Mouse (Mus musculus): ENCODE measurements at regions not wholly inside any gene's neighbourhood (a gene's known extent, or its start where the extent isn't known, plus 50 kb on each side); places are given as distances from the start of the nearest gene placed in this dataset.

DNA sequence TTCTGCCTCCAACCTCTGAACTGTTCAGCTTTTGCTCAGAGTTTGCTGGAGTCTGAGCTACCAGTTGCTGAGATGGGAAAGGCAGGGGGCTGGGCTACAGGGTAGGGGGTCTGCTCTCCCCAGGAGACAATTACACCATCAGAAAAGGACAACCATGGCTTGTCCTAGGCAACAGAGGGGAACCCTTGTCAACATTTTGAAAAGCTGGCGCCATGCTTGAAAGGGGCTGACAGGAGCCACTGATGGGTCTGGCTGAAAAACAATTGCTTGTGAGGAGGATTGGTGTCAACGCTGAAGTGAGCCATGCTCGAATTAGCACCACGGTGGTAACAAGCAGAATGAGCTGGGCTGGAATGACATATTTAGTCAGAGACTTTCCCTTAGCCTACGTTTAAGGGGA lies 502.8 kb downstream of the Ccdc171 start:
- DNase-seq = no peak
- intact Hi-C loops (cut with DNase I) = no loop called here

DNA sequence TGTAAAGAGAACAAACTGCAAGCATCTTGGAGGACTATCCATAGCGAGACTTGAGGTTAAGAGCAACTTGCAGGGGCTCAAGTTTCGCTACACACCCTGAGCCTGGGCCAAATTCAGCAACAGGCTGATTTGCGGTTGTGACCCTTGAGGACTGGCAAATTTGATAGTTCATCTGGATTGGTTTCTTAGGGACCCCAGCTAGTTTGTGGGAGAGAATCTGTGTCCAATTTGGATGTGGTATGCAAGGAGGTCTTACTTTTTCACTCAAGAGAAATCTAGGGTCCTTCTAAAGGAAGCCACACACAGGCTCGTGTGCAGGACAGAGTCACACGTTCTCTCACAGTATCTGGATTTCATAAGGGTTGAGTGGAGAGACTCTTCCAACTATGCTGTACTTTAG lies 505.6 kb downstream of the Ccdc171 start:
- no peak for DNase-seq
- intact Hi-C loops (cut with DNase I) = no loop called here

DNA sequence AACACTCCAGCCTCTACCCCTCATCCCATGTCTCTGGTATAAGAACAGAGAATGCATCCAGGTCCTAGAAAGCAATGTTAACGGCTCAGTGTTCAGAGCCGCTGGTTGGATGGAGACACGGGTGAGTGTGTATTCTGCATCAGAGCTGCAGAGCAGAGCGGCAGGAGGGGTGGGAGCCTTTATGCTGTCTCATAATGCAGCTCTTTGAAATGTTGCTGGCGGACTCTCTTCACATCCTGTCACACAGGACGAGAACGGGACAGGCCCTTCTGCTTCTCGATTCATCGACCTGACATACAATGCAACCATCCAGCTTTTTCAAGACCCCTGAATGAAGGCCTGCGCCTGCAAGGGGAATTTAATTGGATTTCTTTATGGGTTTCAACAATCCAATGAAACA lies 507.2 kb downstream of the Ccdc171 start:
- DNase-seq = no peak
- intact Hi-C loops (cut with DNase I) = no loop called here

- intact Hi-C loops (cut with DNase I) = no loop called here
- DNase-seq = no peak
These were observed 510.0 kb downstream of the Ccdc171 start for GRCm38 (mm10) chr4:84035347-84035746.

GRCm38 (mm10) chr4:84037535-84037934 lies 512.2 kb downstream of the Ccdc171 start:
- intact Hi-C loops (cut with DNase I) = no loop called here
- DNase-seq = no peak

DNA sequence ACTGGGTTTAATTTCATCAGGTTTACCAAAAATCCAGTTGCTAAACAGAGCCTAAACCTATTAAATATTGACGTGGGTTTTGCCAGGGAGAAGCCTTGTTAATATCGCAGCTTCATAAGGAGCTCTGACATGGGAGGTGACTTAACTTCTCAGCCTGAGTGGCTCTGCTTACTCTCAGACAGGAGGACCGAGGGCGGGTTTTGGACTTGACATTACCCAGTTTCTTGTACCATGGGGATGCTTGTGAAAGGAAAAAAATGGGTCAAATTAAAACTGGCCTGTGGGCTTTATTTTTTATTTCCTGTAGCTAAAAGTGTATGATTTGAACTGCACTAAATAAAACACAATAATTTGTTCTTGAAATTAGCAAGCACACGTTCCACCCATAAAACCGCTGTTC lies 524.9 kb downstream of the Ccdc171 start:
- intact Hi-C loops (cut with DNase I) = no loop called here

GRCm38 (mm10) chr4:84056863-84057502 lies 531.6 kb downstream of the Ccdc171 start:
- intact Hi-C loops (cut with DNase I) = no loop called here
- no peak for DNase-seq

More for the DNA sequence above, 524.9 kb downstream of the Ccdc171 start:
- no peak for DNase-seq

DNA sequence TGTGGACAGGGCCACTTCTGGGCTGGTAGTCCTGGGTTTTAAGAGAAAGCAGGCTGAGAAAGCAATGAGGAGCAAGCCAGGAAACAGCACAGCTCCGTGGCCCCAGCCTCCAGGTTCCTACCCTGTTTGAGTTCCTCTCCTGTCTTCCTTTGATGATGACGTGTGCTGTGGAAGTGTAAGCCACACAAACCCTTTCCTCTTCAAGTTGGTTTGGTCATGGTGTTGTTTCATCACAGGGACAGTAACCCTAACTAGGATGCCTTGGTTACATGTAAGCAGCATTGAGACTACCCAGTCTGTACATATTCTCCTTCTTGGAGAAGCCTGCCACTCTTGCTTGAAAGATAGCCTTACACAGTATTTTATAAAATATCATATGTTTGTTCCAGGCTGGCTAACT lies 534.8 kb downstream of the Ccdc171 start:
- intact Hi-C loops (cut with DNase I) = loop anchor here (10.0 kb wide), 1 partner anchor 1035 kb away; no protein-coding TSS in a partner anchor
- DNase-seq = no peak

DNA sequence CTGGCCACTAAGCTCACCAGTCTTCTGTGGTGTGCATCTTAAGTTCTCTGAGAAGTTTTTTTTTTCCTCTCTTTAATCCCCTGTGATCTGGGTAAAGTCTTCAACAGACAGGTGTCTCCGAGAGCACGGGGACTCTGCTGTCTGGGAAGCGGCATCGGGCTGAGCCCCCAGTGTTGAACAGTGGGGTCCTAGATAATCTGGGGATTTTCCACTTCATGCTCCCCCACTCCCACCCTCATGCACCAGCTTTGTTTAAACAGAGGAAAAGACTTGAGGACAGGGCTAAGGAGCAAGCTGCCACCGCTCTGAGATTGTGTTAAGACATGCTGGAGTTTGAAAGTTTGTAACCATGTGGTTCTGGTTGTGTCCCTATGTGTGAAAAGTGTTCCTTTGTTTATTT lies 538.4 kb downstream of the Ccdc171 start:
- DNase-seq = no peak
- intact Hi-C loops (cut with DNase I) = loop anchor here (10.0 kb wide), 1 partner anchor 1031 kb away; no protein-coding TSS in a partner anchor

GRCm38 (mm10) chr4:84064614-84065456 lies 539.5 kb downstream of the Ccdc171 start:
- intact Hi-C loops (cut with DNase I) = loop anchor here (10.0 kb wide), 1 partner anchor 1030 kb away; no protein-coding TSS in a partner anchor
- DNase-seq = peak; percentile 78 to 89

DNA sequence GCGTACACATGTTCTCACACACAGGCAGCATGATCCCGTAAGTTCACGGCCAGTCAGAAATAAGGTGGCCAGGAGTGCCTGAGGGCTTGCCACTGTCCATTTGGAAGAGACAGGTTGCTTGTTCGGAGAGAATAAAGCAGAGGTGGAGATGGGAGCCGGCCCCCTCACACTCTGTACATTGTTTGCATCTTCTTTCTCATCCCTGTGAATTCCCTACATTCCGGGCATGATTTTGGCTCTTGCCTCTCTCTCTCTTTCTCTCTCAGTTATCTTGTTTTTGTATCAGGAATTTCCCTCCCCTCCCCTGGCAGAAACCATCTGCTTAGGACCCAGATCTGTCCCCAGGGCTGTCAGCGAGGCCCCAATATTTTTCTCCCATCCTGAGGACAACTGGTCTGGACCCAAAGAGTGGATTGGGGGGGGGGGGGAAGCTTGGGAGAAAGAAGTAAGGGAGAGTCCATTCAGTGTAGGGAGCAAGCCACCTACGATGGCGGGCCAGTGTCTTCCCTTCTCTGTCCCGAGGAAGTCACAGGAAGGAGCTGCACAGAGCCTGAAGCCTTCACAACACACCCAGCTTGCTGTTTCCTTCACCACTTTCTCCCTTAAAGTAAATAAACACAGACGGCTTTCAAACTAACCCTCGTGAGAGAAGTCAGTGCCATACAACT lies 540.2 kb downstream of the Ccdc171 start:
- intact Hi-C loops (cut with DNase I) = loop anchor here (10.0 kb wide), 1 partner anchor 1029 kb away; no protein-coding TSS in a partner anchor
- DNase-seq = no peak

DNA sequence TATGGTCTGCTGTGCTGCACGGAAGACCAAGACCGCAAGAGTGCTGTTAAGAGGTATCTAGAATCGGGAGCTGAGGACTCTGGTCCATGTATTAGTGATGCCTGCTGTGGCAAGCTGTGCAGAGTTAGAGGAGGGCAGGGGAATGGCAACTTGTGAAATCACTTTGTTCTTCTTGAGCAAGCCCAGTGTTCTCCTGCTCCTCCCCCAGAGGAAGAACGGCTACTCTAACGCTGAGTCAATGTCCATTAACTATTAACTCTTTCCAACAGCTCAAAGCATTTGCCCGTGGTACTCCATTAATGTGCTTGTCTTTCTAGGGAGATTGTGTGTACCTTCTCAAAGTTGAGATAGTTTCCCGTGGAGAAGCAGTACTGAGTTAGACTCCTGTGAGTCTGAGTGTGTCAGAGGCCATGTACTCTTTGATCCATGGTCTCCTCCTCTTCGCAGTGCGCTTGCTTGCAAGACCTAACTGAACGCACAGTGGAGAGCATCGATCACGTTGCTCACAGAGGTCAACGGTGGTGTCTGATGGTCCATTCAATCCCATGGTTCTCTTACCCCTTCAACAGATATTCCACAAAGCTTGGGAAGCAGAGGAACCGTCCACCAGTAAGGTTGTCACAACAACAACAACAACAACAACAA lies 542.7 kb downstream of the Ccdc171 start:
- intact Hi-C loops (cut with DNase I) = loop anchor here (10.0 kb wide), 1 partner anchor 1027 kb away; no protein-coding TSS in a partner anchor
- DNase-seq = no peak

DNA sequence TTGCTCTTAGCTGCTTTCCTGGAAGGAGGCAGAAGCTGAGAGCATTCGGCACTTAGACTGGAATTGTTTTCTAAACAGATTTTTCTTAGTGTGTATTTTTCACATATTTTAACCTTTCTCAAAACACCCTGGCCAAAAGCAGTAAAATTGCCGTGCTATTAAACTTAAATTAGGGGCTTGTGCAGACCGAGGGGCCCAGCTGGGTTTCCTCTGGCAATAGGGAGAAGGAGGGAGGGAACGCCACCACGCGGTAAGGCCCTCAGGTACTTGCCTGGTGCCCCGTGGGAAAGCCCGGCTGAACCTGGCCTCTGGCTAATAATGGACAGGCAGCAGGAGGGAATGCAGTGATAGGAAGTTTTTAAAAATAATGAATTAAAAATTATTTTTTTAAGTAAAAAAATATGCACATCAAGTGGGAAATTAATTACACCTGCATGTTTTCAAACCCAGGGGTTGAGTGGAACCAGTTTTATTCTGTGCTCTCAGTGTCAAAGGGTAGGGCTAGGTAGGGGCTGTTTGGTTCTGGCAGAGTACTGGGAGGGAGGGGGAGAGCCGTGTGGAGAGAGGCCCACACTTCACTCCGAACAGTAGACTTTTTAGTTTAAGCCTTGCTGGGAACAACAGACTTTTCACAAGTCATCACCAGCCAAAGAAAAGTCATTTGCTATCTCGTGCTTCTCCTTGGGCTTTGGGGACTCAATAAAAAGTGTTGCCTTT lies 543.8 kb downstream of the Ccdc171 start:
- intact Hi-C loops (cut with DNase I) = loop anchor here (10.0 kb wide), 1 partner anchor 1026 kb away; no protein-coding TSS in a partner anchor

GRCm38 (mm10) chr4:84069681-84070080 lies 544.3 kb downstream of the Ccdc171 start:
- intact Hi-C loops (cut with DNase I) = loop anchor here (10.0 kb wide), 1 partner anchor 1025 kb away; no protein-coding TSS in a partner anchor
- DNase-seq = no peak

More for the DNA sequence above, 543.8 kb downstream of the Ccdc171 start:
- DNase-seq = no peak

DNA sequence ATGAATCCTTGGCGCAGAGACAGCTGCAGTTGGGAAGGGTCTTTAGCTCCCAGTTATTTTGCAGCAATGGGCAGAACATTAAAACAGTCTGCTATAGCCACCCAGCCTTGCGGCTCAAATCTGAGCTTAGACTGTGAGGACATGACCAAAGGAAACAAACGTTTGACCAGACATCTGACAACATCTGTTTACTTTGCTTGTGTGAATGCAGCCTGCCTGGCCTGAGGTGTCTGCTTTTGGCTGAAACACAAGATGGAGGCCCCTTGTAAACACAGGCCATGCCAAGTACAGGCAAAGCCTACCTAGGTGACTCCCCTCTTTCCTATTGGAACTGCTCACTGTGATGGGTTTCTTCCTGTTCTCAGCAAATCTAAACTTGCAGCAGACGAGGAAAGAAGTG lies 544.7 kb downstream of the Ccdc171 start:
- intact Hi-C loops (cut with DNase I) = no loop called here
- no peak for DNase-seq

GRCm38 (mm10) chr4:84072096-84072495 lies 546.8 kb downstream of the Ccdc171 start:
- no peak for DNase-seq

DNA sequence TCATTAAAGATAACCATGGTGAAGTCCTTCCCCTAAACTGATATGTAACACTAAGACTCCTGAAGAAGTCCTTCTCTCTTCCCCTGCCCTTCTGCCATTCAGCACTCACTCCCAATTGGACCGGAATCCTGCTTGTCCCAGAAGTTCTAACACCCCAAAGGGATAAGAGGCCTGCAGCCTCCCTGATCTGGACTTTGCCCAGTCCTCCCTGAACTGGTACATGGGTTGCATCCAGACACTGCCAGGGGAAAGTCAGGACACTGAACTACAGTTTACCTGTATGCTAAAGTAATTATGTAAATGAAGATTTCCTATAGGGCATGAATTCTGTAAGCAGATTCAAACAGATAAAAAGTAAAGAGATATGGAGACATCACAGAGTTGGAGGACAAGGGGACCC lies 551.2 kb downstream of the Ccdc171 start:
- DNase-seq = no peak
- intact Hi-C loops (cut with DNase I) = no loop called here

More at GRCm38 (mm10) chr4:84072096-84072495, 546.8 kb downstream of the Ccdc171 start:
- intact Hi-C loops (cut with DNase I) = no loop called here

- intact Hi-C loops (cut with DNase I) = no loop called here
- no peak for DNase-seq
These were observed 554.2 kb downstream of the Ccdc171 start for GRCm38 (mm10) chr4:84079516-84079915.

DNA sequence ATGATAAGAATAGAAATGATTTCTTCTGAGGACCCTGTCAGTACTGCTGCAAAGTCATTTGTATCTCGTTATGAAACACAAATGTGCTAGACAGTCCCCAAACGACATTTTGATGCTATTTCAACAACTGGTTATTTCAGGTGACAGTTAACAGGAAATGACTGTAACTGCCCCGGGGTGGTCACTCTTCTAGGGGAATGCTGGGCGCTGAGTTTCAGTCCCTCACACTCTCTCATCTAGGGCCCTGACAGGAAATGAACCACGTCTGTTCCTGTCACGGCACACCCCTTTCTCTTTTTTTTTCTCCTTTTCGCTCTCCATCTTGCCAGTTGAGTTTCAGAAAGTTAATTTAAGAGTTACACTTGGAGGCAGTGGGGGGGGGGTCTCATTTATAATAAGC lies 556.2 kb downstream of the Ccdc171 start:
- no peak for DNase-seq
- intact Hi-C loops (cut with DNase I) = no loop called here

- intact Hi-C loops (cut with DNase I) = no loop called here
- DNase-seq = peak; percentile 78 to 83
These were observed 562.8 kb downstream of the Ccdc171 start for GRCm38 (mm10) chr4:84088166-84088565.

Data from heart, postnatal 10 days (tissue).